Mouse (Mus musculus) ES-Bruce4 (cell line): Measurements from ENCODE around the gene Mylk. TPM values are rescaled to one million over a fixed set of nuclear protein-coding genes. Genes with fewer than 3 reads are reported as not detected.

ENCODE experiments used
- H3K27ac ChIP-seq: 2 replicates; pipeline ENCODE4 v1.5.1; 2012; ENCODE audit warnings: low read length, inconsistent platforms; ENCODE audit not compliant: insufficient read depth
- H3K27me3 ChIP-seq: 2 replicates; pipeline ENCODE4 v1.6.1; 2012; ENCODE audit warnings: mild to moderate bottlenecking, low read length, inconsistent platforms; ENCODE audit not compliant: control insufficient read depth, poor library complexity, insufficient read depth, severe bottlenecking
- H3K36me3 ChIP-seq: 2 replicates; pipeline ENCODE4 v1.6.1; 2012; ENCODE audit warnings: inconsistent platforms, mild to moderate bottlenecking, low read length, moderate library complexity; ENCODE audit not compliant: control insufficient read depth, poor library complexity, insufficient read depth, severe bottlenecking
- H3K4me1 ChIP-seq: one replicate; pipeline ENCODE4 v1.8.1; 2011; ENCODE audit warnings: low read length; ENCODE audit not compliant: control insufficient read depth, insufficient read depth
- H3K4me3 ChIP-seq: 2 replicates; pipeline ENCODE4 v1.5.1; 2011; ENCODE audit warnings: low read depth, mild to moderate bottlenecking, low read length
- H3K9ac ChIP-seq: 2 replicates; pipeline ENCODE4 v1.6.1; 2012; ENCODE audit warnings: low read depth, mild to moderate bottlenecking, inconsistent platforms; ENCODE audit not compliant: poor library complexity, severe bottlenecking
- H3K9me3 ChIP-seq: replicated peaks from 2 replicates; pipeline ENCODE4 v1.6.1; 2012; ENCODE audit warnings: mild to moderate bottlenecking, low read length, inconsistent platforms; ENCODE audit not compliant: control insufficient read depth, poor library complexity, insufficient read depth, severe bottlenecking
- CTCF ChIP-seq: IDR thresholded peaks from one replicate; pipeline ENCODE4 v1.8.1; 2011; ENCODE audit warnings: low read depth, low read length
- EP300 ChIP-seq: IDR thresholded peaks from 2 replicates; pipeline ENCODE4 v1.6.1; 2011; ENCODE audit warnings: low read depth, low read length; ENCODE audit not compliant: insufficient read depth
- POLR2A ChIP-seq: IDR thresholded peaks from one replicate; pipeline ENCODE4 v1.8.1; 2011; ENCODE audit warnings: low read length; ENCODE audit not compliant: insufficient read depth
- polyA plus RNA-seq: library from polyadenylated mRNA; stranded (reverse); fragments of >200 nt; gene quantifications from 2 replicates; pipeline ENCODE4 v1.2.4, GENCODE M21; 2011; ENCODE audit warnings: low read depth; ENCODE audit not compliant: missing spikeins, insufficient read depth, insufficient read length

Mylk gene
- polyA plus RNA-seq, 1 experiment: 1.4 TPM

DNA sequence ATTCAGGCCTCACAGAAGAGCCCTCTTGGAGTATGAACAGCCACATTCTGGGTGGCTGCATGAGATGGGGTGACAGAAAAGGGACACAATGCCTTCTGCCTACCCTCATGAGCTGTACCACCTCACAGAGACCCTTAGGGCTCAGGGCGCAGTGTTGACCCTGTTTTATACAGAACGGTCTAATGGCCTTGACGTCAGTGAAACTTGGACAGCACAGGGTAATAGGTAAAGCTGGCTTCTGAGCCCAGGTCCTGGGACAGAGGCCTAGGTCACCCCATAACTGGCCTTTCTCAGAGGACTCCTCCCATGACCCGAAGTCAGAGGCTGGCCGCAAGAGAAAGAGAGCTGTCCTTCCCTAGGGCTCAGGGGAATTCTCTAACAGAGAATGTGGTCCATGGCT, 155.5 kb downstream of the Mylk start:
- no peaks in the 10 kb centered on the region for H3K27me3 ChIP-seq
- no peaks in the 10 kb centered on the region for H3K36me3 ChIP-seq
- no peaks in the 10 kb centered on the region for H3K9me3 ChIP-seq
- H3K27ac ChIP-seq: no peak overlapping the region
- no peak for TF ChIP-seq CTCF
- no peak for TF ChIP-seq POLR2A
- no peak for TF ChIP-seq EP300
- H3K4me1 ChIP-seq: no peaks in the 10 kb centered on the region
- no peak overlapping the region for H3K9ac ChIP-seq
- H3K4me3 ChIP-seq: no peak overlapping the region

DNA sequence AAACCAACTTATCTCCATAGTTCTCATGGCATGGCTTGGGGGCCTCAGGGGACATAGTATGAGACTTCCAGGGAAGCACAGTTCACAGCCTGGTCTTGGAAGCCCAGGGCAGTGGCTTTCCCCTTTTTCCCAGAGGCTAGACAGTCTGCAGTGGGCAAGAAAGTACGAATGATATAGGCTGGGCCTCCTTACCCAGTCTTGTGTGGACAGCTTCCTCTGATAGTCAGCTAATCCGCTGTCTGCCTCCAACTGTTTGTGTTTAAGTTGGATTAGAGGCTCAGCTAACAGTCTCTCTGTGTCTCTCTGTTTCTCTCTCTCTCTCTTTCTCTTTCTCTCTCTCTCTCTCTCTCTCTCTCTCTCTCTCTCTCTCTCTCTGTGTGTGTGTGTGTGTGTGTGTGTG, 156.0 kb downstream of the Mylk start:
- H3K4me3 ChIP-seq: no peak overlapping the region
- H3K36me3 ChIP-seq: no peaks in the 10 kb centered on the region
- H3K9me3 ChIP-seq: no peaks in the 10 kb centered on the region
- H3K27ac ChIP-seq: no peak overlapping the region
- no peak overlapping the region for H3K9ac ChIP-seq
- no peak for TF ChIP-seq EP300
- no peak for TF ChIP-seq POLR2A
- no peak for TF ChIP-seq CTCF
- H3K4me1 ChIP-seq: no peaks in the 10 kb centered on the region
- no peaks in the 10 kb centered on the region for H3K27me3 ChIP-seq

DNA sequence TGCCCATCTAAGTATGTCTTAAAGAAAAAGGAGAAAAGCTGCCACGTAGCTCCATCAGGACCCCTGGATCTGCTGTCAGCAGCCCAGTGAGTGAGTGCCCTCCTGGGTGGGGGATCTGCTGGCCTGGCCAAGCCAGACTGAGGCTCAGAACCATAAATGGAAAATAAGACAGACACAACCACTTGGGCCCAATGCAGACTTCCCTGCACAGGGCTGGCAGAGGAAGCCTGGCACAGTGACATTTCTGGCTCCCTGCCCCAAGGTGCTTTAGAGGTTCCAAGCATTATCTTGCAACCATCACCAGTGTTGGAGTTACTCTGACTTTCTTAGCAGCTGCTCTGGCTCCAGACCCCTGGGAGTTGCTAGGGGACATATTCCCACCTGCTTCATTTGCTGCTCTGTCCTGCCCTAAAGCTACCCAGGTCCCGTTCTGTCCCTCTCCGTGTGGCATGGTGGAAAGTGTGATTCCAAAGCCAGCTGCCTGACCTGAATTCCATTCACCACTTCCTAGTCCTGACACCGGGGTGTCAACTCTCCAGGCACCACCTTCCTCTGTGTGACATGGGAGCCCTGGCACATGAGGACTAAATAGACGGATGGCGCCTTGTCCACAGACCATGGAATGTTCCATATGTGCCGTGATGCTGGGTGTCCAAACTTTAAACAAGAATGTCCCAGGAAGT, 156.7 kb downstream of the Mylk start:
- Histone ChIP-seq H3K9me3 (no peaks in the 10 kb centered on the region), H3K4me1 (no peaks in the 10 kb centered on the region), H3K9ac (no peak overlapping the region), H3K27me3 (no peaks in the 10 kb centered on the region), H3K36me3 (no peaks in the 10 kb centered on the region), H3K4me3 (no peak overlapping the region), H3K27ac (no peak overlapping the region)
- TF ChIP-seq CTCF: no peak
- TF ChIP-seq POLR2A: no peak
- no peak for TF ChIP-seq EP300

DNA sequence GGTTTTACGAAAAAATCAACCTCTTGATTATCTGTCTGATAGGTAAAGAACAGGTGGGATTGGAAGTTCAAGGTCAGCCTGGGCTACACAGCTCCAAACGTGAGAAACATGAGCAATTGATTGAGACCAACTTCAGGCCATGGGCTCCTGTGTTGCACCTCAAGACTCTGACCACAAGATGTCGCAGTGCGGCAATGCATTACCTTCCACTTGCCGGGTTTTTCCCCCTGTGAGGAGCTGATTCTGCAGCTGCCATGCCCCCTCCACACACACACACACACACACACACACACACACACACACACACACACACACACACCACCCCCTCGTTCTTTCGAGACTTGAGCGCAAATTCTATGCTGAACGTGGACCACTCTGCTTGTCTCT, 157.3 kb downstream of the Mylk start:
- peak; percentile 93 for TF ChIP-seq CTCF
- no peak for TF ChIP-seq POLR2A
- Histone ChIP-seq H3K27ac (no peak overlapping the region), H3K9me3 (no peaks in the 10 kb centered on the region), H3K36me3 (no peaks in the 10 kb centered on the region), H3K27me3 (no peaks in the 10 kb centered on the region), H3K9ac (no peak overlapping the region), H3K4me3 (no peak overlapping the region), H3K4me1 (no peaks in the 10 kb centered on the region)

DNA sequence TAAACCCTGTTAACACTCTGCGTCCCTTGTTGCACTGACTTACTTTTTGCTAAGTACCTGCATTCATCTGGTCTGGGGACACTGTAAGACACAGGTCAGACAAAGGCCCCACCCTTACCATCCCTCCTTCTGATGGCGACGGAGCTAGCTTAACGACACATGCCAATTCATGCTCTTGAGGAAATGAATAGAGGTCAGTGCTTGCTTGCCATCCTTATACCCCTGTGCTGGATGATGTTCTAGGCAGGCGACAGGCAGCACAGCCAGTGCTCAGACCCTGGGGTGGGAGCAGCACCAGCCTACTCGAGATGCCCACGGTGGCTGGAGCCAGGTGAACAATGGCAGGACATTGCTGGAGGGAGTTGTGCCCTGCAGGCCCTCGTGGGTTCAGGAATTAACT, 157.8 kb downstream of the Mylk start:
- Histone ChIP-seq H3K27me3 (no peaks in the 10 kb centered on the region), H3K4me3 (no peak overlapping the region), H3K4me1 (no peaks in the 10 kb centered on the region), H3K9ac (no peak overlapping the region), H3K9me3 (no peaks in the 10 kb centered on the region), H3K36me3 (no peaks in the 10 kb centered on the region), H3K27ac (no peak overlapping the region)
- TF ChIP-seq CTCF: no peak
- no peak for TF ChIP-seq POLR2A
- TF ChIP-seq EP300: no peak

DNA sequence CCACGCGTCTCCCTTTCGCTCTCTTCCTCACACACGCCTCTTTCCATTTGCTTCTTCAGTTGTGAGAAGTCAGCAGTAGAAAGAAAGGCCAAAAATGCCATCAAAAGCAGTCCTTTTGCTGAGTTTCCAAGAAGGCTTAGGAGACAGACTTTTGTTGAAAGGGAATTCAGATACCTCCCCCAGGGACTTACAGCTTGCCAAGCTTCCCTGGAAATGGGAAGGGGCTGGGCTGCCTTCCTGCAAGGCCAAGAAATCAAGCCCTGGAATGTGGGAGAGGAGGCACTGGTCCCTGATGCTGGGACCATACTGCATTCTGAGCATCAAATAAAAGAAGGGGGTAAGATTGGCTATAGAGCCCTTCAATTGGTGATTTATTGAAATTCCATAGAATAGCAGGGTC, 159.9 kb downstream of the Mylk start:
- no peaks in the 10 kb centered on the region for H3K4me1 ChIP-seq
- H3K27ac ChIP-seq: no peak overlapping the region
- no peaks in the 10 kb centered on the region for H3K9me3 ChIP-seq
- H3K9ac ChIP-seq: no peak overlapping the region
- no peaks in the 10 kb centered on the region for H3K27me3 ChIP-seq
- no peak for TF ChIP-seq EP300
- no peak for TF ChIP-seq POLR2A
- TF ChIP-seq CTCF: no peak
- H3K4me3 ChIP-seq: no peak overlapping the region
- no peaks in the 10 kb centered on the region for H3K36me3 ChIP-seq
